Mouse (Mus musculus) mature B cell (primary cell): Measurements from ENCODE around the gene Mogat2.

Experiments
- in situ Hi-C: fragments of 300-500 bp; cut with MboI; formaldehyde crosslinking; loops from 2 replicates; pipeline ENCODE4 v1.14.3; 2019

Mogat2 gene

GRCm38 (mm10) chr7:99236888-99237660 lies 1.3 kb downstream of the Mogat2 start:
- in situ Hi-C loops = no loop called here

- in situ Hi-C loops = no loop called here
Observed at GRCm38 (mm10) chr7:99235657-99236056, 2.8 kb downstream of the Mogat2 start.

- in situ Hi-C loops = no loop called here
Observed at GRCm38 (mm10) chr7:99234916-99235315, 3.5 kb downstream of the Mogat2 start.

- in situ Hi-C loops = no loop called here
Observed at GRCm38 (mm10) chr7:99232571-99232970, 5.8 kb downstream of the Mogat2 start.

- in situ Hi-C loops = no loop called here
Observed at GRCm38 (mm10) chr7:99230061-99230747, 8.2 kb downstream of the Mogat2 start.

GRCm38 (mm10) chr7:99229411-99229810 lies 9.0 kb downstream of the Mogat2 start:
- in situ Hi-C loops = no loop called here

- in situ Hi-C loops = no loop called here
Observed at GRCm38 (mm10) chr7:99228825-99229224, 9.6 kb downstream of the Mogat2 start.

GRCm38 (mm10) chr7:99227267-99227666 lies 11.2 kb downstream of the Mogat2 start:
- in situ Hi-C loops = no loop called here

GRCm38 (mm10) chr7:99226662-99227061 lies 11.8 kb downstream of the Mogat2 start:
- in situ Hi-C loops = no loop called here

GRCm38 (mm10) chr7:99225421-99225820 lies 13.0 kb downstream of the Mogat2 start:
- in situ Hi-C loops = no loop called here

GRCm38 (mm10) chr7:99224648-99225190 lies 13.7 kb downstream of the Mogat2 start:
- in situ Hi-C loops = no loop called here

GRCm38 (mm10) chr7:99224225-99224624 lies 14.2 kb downstream of the Mogat2 start:
- in situ Hi-C loops = no loop called here

GRCm38 (mm10) chr7:99217338-99218074 lies 20.9 kb downstream of the Mogat2 start:
- in situ Hi-C loops = no loop called here

- in situ Hi-C loops = no loop called here
Observed at GRCm38 (mm10) chr7:99215347-99215855, 23.0 kb downstream of the Mogat2 start.

GRCm38 (mm10) chr7:99214621-99215185 lies 23.7 kb downstream of the Mogat2 start:
- in situ Hi-C loops = no loop called here

GRCm38 (mm10) chr7:99213686-99214085 lies 24.7 kb downstream of the Mogat2 start:
- in situ Hi-C loops = no loop called here

- in situ Hi-C loops = no loop called here
Observed at GRCm38 (mm10) chr7:99213056-99213455, 25.4 kb downstream of the Mogat2 start.

GRCm38 (mm10) chr7:99208704-99209103 lies 29.7 kb downstream of the Mogat2 start:
- in situ Hi-C loops = no loop called here

- in situ Hi-C loops = no loop called here
Observed at GRCm38 (mm10) chr7:99206364-99206763, 32.1 kb downstream of the Mogat2 start.

GRCm38 (mm10) chr7:99202163-99202562 lies 36.3 kb downstream of the Mogat2 start:
- in situ Hi-C loops = no loop called here

GRCm38 (mm10) chr7:99200290-99200689 lies 38.1 kb downstream of the Mogat2 start:
- in situ Hi-C loops = no loop called here
